Mouse (Mus musculus) thymus, postnatal 14 days (tissue): ENCODE data around the gene Fam69a.
"Not testable (repeated sequence)": the region's sequence is repeated elsewhere in the genome, so short reads cannot be mapped to it uniquely, and the experiment has no call there.

Experiments used
- DNase-seq: peaks from one replicate; pipeline ENCODE4 v3.0.0; 2021

Gene Fam69a

DNA sequence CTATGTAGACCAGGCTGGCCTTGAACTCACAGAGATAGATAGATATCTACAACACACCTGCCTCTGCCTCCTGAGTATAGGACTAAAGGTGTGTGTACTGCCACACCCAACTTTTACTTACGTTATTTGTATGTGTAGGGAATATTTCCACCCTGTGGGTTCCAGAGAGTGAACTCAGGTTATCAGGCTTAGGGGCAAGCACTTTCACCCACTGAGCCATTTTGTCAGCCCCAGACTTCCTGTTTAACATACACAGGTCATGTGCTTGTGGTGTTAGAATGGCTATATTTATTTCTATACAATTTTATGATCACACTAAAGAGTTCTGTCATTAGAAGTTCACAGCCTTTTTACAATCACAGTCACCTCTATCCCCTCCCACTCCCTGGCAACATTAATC is 43.9 kb downstream of the Fam69a start:
- DNase-seq = no peak

DNA sequence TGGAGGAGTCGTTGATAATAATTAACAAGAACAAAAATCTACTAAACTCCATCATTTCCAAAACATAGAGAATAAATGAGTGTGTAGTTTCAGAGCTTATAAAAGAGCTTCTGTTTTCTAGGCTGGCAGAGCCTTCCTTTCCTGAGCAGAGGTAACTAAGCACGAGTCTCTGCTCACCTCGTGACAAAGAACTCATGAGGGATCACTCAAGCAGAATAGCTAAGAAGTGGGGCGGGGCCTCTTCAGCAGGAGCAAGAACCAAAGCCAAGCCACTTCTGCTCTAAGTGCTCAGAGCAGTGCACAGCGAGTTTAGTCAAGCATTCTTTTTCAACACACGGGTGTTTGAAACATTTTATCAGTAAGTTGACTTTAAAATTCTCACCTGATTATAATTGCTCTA is 45.7 kb downstream of the Fam69a start:
- DNase-seq = no peak

DNA sequence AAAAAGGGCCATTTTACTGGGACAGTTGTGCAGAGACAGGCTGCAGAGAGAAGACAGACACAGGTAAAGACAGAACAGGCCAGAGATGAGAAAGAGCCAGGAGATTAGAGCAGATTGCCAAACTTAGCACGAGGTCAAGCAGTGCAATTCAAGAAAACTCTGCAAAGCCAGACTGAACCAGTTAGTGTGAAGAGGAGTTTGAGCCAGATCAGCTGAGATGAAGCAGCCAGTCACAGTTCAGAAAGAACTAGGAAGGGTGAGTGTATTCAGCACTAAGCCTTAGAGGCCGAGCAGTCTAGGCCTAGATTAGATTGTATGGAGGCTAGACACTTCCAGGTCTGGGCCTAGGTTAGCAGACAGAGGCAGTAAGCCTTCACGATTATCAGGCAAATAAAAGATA is 47.2 kb downstream of the Fam69a start:
- DNase-seq = no peak

DNA sequence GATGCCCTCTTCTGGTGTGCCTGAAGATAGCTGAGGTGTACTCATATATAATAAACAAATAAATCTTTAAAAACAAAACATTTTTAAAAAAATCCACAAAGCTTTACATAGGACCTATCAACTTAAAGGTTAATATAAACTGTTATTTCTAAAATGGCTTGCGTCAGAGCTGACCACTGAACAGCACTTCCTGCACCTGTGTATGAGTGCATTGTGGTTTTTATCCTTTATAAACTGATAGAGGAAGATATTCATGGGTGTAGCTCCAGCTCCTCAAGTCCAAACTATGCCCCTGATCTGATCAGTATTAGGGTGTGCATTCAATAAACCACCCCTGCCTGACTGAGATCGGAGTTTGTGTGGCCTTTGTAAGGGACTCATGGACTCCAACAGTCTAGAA is 48.0 kb downstream of the Fam69a start:
- DNase-seq = no peak

DNA sequence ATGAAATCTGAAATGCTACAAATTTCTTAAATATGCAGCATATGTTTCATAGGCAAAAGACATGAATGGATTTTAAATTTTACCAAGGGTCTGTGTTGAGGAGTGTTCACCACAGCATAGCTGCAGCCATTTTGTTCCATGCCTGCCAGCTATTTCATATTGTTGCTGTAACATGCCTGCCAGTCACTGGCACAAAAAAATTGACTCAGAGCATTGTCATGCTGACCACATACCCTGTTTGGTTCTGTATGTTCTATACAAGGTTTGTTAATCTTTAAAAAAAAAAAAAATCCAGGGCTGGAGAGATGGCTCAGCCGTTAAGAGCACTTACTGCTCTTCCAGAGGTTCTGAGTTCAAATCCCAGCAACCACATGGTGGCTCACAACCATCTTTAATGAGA is 48.4 kb downstream of the Fam69a start:
- not testable (repeated sequence) for DNase-seq

DNA sequence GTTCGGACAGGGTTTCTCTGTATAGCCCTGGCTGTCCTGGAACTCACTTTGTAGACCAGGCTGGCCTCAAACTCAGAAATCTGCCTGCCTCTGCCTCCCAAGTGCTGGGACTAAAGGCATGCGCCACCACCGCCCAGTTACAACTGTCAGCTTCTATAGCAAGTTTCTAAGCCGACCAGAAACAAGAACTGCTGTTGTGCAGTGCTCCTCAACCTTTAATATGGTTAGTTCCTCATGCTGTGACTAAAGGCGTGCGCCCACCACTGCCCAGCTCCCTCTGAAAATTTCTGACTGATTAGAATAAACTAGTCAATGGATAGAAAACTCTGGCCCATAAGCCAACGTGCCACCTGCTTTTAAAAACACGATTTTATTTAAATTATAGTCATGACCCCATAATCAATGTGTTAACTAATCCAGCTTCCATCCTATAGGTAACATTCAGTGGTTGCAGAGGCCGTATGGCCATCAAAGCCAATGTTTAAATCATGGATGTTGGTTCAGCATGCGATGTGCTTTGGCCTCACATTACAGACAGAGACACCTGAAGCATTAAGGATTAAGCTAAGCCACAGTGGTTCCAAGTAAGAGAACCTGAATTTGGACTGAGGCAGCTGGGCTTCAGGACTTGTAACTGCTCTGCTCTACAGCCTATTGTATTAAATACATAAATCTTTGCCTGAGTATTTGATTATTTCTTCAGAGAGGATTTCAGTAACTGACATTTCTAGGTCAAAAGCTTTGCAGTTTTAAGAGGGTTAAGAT is 50.1 kb downstream of the Fam69a start:
- no peak for DNase-seq

DNA sequence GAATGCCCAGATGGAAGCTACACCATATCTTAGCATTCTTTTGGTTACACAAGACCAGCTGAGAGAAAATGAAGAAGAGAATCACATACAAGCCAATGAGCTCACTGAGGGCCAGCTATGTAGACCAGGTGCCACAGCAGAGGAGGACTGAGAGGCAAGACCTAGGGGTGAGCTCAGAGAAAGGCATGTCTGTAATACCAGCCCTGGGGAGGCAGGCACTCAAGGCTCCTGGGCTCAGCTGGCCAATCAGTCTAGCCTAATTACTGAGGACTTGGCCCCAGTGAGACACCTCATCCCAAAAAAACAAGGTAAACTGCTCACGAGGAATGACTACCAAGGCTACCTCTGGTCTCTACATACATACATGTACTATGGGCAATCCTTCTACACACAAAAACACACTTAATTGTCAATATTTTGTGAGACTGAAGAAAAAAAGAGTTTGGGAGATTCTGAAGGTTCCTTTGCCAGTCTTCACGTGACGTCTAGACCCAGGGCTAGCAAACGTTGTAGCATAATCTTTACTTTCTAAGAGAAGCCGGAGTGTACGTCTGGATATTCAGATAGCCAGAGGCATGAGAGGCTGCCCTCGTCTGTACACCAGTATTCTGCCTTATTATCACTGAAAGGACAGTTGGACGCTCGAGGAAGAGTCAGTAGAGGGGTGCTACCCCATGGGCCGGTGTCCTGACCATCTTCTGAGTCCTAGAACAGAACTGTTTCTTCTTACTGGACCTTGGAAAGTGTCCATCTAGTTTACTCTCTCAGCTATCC is 51.9 kb downstream of the Fam69a start:
- DNase-seq = no peak

DNA sequence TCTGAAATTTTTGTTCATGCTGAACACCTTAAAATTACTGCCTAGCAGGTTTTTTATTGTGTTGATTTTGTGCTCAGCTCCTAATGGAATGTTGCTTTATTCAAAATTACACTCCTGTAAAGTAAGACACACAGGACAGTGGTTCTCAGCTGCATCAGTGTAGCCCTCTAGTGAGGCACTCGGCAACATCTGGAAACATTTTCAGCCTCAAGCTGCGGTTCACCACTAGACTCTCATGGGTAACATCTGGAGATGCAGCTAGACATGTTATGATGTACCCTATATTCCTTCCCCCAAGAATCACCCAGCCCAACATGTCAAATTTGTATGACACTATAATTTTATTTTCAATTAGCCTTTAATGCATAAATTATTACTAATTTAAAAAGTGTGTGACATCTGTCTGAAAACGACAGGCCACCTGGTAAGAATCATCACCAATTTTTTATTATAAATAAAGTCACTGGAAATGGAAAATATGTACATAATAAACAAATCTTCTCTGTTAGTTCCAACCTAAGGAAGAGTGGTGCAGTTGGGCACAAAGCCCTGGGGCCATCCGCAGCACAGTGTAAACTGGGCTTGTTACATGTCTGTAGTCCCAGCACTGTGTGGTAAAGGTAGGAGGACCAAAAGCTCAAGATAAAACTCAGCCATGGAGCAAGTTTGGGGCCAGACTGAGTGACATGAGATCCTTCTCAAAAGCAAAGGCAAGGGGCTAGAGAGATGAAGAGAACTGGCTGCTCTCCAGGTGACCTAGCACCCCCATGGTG is 53.5 kb downstream of the Fam69a start:
- DNase-seq = peak; percentile 15

DNA sequence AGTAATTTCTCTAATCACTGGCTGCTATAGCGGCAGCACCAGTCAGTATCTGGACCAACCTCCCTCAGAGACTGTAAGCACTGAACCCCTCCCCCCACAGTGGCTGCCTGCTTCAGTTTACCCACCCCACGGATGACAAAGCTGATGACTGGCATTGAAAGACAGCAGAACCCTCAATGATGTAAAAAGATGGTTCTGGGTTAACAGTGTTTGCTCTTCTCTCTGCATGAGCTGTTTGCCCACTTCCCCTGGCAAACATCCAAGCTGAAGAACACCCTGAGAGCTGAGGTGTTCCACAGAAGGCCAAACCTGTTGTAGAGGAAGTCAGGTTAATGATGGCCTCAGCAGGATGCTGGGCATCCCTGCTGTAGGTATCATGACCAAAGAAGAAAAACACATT is 54.3 kb downstream of the Fam69a start:
- peak; percentile 25 for DNase-seq

DNA sequence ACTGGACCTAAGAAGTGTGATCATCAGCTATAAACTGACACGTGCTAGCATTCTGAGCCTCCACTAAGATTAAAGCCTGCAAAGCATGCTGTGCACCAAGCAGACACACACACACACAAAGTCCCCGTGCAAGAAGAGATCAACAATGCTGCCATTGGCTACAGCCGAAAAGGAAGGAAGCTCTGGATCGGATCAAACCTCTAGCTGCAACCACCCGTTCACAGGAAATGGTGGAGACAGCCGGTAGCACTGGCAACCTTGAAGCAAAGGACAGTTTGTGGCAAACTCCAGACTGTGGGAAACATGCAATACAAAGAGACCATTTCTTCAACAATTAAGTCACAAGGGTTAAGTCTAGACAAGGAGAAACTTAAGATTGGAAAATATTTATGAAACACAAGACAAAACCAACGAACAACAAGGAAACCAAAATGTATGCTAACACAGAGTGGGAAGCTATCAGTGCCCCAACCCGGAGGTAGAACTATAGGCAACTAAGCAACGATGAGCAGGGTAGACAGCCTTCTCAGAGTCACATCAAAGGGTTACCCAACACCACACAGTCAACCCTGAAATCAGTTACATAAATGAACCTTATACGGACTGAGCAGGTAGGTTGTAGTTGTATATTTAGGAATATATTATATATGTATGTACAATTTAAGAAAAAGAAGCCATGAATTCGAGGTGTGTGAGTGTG is 60.2 kb downstream of the Fam69a start:
- peak; percentile 71 for DNase-seq

DNA sequence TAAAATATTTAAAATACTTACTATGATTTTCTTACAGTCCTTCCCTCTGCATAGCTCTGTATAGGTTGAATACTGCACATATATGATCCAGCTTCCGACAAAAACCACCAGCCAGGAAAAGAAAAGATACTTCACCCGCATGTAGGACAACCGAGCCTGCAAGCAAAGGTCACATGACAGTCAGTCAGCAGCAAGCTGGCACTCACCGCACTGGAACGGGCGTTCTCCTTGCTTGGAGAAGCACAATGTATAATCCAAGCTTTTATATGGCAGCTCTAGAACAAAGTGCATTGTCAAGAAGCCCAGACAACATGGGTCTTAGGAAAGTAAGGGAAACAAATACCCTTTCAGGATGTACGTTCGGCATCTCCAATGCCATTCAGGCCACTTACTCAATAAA is 62.3 kb downstream of the Fam69a start:
- no peak for DNase-seq

DNA sequence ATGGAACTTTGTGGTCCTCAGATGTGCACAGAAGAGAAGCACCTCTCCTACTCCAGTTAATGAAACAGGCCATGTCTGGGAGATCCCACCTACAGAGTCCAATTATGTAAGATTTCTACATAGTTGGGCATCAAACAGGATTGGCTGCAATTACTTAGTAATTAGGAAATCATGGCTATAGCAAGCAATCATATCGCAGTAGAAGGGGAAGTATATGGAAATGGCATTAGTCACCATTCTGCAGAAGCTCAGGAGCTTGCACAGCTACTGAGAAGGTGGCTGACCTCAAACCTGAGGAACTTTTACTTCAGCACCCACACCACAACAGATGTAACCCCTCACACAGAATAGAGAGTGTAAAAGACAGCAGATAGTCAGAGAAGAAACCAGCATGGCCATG is 64.0 kb downstream of the Fam69a start:
- no peak for DNase-seq

DNA sequence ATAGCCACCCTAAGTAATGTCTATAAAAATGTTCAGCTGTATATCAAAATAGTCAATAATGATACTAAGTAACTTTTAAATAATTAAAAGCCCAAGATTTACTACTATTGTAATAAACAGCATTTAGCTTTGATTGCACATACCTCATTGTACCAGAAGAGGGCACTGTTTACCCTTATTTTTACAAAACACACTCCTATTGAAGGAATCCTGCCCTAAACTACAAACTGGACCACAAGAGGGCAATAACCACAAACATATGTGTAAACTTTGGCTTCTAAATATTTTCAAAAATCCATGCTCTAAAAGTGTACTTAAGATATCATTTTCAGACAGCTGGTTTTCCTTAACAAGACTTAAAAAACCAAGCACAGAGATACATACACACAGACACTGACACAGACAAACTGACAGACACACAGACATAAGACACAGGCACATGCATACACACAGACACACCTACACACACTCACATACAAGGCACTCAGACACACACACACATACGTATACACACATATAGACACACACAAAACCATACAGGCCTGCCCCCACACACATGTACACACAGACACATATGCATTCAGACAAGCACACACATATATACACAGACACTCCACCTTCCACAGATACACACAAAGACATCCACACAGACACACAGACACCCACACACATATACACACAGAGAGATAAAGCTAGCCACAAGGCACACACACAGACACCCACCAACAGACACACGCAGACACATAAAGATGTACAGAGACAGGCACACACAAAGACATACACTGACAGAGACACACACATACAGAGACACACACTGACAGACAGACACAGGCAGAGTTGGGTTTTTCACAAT is 65.3 kb downstream of the Fam69a start:
- peak; percentile 71 for DNase-seq

DNA sequence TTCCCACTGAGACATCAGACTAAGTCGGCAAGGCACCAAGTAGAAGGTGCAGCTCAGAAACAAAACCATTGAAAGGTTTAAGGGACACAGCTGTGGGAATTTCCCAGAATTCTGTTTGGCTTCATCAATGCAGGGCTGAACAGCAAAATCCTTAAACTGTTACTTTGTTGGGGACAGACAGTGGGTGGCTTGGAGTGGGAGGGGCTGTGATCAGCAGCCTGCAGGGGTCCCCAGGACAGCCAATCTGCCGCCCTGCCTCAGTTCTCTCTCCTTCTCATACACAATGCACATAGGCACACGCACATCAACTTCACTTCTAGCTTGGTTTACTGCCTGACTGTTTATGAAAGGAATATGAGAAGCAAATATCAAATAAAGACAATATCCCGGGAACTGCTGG is 71.6 kb downstream of the Fam69a start:
- no peak for DNase-seq

DNA sequence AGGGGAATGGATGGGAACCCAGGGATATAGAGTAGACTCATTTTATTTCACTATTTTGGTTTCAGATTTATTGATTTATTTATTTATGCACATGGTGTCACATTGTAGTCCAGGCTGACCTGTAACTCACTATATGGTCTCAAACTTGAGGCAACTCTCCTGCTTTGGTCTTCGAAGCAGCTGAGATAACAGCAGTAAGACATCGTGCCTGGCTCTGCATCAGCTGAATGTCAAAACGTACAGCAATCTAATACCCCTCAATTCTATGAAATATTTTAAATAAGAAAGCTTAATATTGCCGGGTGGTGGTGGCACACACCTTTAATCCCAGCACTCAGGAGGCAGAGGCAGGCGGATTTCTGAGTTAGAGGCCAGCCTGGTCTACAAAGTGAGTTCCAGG is 75.9 kb downstream of the Fam69a start:
- no peak for DNase-seq

DNA sequence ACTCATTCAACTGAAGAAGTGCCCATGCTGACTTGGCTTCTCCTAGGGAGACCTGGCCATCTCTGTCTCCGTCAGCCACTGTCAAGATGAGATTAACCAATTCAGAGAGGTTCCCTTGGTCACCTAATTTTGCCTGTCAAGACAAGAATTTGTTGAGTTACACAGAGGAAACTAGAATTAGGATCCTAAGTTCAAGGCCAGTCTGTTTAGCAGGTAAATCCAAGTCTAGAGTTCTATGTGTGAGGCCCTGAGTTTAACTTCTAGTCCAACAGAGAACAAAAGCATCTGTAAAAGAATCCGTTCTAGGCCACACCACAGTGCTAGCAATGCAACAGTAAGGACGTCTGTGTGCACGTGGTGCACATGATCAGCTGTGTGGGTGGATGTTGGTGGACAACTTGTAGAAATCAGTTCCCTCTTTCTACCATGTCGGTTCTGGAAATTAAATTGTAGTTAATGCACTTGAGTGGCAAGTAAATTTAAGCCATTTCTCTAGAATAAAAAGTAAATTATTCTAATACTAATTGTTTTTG is 76.7 kb downstream of the Fam69a start:
- DNase-seq = no peak

DNA sequence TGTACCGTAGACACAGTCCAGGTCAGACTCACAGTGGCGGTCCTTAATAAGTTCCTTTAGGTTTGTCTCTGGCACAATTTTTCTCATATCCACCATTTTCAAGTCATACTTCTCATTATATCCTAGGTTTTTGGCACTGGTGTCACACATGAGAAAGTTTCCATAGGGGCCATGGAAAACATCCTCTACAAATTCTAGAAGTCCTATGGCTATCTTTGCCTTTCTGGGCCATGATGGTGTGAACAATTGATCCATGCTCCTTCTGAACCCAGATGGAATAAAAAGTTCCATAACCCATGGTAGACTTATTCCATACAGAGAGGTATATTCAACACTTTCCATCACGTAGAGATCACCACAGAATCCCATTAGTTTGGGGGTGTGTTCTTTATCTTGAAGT is 77.2 kb downstream of the Fam69a start:
- DNase-seq = no peak

DNA sequence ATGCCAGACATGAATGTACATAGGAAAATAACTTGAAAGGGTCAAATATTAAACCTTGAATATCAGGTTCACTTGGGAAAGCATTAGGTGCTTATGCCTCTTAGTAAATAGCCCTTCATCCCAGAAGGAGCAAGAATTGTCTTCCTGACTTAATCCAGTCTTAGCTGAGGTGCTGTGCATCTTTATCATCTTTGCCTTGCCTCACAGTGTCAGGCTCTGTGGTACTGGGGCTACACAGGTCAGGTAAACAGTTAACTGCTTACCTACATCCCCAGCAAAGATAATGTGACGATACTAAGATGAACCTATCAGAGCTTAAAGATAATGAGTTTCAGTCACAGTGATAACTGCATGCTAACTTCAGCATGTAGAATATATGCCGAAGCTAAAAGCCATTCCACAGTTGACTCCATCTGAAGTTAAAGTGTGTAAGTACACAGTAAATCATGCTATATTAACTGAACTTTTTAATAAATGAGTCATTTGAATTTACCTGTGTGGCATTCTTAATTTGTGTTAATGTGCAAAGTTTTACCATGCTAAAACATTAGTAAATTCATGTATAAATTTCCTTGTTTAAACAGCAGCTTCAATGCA is 78.3 kb downstream of the Fam69a start:
- DNase-seq = no peak

DNA sequence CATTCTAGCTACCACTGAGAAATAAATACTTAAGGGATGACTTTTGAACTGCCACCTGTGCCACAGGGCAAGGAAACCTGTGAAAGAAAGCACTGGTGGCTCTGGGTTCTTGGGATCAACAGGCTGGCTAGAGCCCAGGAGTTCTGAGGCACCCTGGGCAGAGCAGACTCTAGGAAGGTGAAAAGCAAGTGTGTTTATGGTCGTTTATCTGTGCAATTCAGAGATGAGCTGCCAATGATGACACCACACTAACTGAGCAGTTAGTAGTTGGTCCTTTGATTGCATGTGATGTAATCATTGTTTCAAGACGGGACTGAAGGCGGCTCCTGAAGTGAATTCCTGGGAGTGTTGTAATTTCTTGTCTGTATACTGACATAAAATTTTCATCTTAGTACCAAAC is 82.6 kb downstream of the Fam69a start:
- DNase-seq = no peak

DNA sequence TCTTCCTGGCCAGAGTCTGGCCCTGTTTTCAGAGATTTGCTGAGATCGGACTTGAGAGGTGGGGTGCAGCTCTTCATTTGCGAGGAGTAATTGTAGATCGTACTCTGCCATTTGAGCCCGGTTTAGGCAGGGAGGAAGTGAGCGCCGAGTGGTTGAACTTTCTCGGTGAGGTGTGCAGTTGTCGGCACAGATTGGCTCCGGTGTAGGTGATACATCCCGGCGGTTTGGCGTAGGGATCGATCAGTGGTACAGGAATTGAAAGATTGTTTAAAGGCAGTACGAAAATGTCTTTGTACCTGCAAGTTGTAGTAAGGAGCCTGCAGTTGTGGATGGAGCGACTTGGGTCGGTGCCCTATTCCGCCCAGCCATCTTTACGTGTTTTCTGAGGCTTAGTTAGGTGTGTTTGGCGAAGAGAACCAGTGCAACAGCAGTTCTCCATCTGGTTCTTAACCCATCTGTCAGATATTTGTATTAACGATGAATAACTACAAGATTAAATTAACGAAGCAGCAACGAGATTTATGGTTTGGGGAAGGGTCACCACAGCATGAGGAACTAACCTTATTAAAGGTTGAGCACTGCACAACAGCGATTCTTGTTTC is 85.8 kb downstream of the Fam69a start:
- DNase-seq = no peak
